Mouse (Mus musculus) bone marrow, adult 2 months (tissue): Measurements from ENCODE around the gene Tnfaip8l2.

Source experiments
- CTCF ChIP-seq: fragments of 200-500 bp; IDR thresholded peaks from 2 replicates; pipeline ENCODE4 v1.5.1; 2011; ENCODE audit warnings: low read length, control low read depth; ENCODE audit not compliant: control insufficient read depth, insufficient read depth
- POLR2A ChIP-seq: fragments of 200-500 bp; IDR thresholded peaks from 2 replicates; pipeline ENCODE4 v1.6.1; 2011; ENCODE audit warnings: low read depth, mild to moderate bottlenecking, control low read depth, low read length, borderline replicate concordance; ENCODE audit not compliant: control insufficient read depth

DNA sequence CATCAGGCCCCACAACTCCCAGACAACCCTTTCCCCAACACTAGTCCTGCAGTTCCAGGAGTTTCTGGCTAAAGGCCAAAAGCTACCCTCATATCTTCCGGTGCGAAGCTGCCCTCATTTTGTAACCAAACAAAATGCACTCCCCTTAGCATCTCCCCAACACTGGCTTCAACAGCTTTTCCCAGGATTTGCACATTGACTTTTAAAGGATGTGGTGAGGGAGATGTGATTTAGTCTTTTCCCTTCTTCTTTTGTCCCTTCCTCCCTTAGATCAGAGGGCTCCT is 20.1 kb upstream of the Tnfaip8l2 start:
- TF ChIP-seq POLR2A (no peak), CTCF (no peak)
